Mouse (Mus musculus): ENCODE results near the gene Trib3.
A peak's percentile ranks its signal among the peaks of the same experiment; 100 is the strongest.

DNA sequence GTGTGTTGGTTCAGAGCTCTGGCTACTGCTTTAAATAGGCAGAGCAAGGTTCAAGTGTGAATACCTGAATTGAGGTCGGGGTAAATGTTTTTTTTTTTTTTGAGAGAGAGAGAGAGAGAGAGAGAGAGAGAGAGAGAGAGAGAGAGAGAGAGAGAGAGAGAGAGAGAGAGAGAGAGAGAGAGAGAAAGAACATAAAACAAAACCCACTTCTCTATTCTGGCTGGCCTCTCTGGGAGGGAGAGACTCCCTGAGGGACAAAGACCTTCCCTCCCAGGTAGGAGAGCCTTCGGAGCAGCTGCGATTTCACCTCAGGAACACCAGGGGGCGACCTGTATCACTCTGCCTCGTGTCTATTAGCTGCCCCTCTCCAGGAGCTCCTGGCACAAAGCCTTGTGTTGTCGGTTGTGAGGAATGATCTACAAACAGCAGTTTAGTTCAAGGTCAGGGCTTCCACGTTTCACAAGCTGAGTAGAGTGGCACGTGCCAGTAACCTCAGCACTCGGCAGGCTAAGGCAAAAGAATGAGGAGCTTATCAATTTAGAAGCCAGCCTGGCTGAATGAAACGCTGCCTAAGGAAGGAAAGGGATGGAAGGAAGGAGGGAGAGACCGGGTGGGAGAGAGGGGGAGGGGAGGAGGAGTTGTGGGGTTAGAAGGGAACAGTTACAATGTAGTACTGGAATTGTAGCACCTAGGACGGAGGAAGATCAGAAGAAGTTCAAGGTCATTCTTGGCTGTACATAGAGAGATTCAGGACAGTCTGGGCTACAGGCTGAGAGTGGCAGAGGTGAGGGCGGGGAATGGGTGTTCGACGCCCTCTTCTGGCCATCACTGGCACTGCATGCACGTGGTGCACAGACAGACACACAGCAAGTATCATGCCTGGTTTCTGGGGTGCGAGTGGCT is 19.7 kb upstream of the Trib3 start:
- TF ChIP-seq POLR2A (IDR thresholded peaks at IDR 0.05; ENCODE audit: extremely low read depth, insufficient read depth, low read length) (no peak), CTCF (IDR thresholded peaks at IDR 0.05; ENCODE audit: low read depth, low read length) (peak; percentile 97)
